Mouse (Mus musculus) granulocyte monocyte progenitor cell, adult 5-6 weeks (primary cell): Measurements from ENCODE around the gene Sympk. TPM values are rescaled to one million over a fixed set of nuclear protein-coding genes. Genes with fewer than 3 reads are reported as not detected.

Experiments used
- ATAC-seq: replicated peaks from 2 replicates; pipeline ENCODE4 v1.8.0; 2016; ENCODE audit warnings: mild to moderate bottlenecking, moderate TSS enrichment, inconsistent platforms; ENCODE audit not compliant: poor library complexity, severe bottlenecking
- total RNA-seq, 2 experiments: library from RNA; stranded (forward) in 1 of 2; stranded (reverse) in 1 of 2; fragments of 200-712, 200-1000 nt in 1 of 2; fragments of >200 nt in 1 of 2; fragmentation: Nextera tagmentation in 1 of 2; gene quantifications; 2 replicates each; pipeline ENCODE4 v1.2.3; 2014 to 2017

The Sympk gene
- total RNA-seq, 2 experiments from 2014 or later = 46.7 to 79.9 TPM

DNA sequence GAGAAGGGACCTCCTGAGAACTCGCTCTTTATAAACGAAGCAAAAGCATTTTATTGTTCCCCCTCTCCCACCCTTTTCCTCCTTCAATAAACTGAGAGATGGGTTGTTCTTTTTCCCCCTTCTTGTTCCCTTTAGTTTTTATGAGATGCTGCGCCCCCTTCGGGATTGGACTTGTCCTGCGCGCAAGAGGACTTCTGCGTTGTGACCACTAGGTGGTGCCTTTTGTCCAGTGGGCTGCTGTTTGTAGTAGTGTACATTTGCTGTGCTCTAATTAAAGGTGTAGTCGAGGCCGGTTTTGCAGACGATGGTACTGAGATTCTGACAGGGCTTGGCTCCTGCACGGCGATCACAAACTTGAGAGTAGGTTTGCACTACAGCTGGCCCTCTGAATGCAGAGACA lies 17.7 kb upstream of the Sympk start:
- peak; percentile 41 for ATAC-seq

DNA sequence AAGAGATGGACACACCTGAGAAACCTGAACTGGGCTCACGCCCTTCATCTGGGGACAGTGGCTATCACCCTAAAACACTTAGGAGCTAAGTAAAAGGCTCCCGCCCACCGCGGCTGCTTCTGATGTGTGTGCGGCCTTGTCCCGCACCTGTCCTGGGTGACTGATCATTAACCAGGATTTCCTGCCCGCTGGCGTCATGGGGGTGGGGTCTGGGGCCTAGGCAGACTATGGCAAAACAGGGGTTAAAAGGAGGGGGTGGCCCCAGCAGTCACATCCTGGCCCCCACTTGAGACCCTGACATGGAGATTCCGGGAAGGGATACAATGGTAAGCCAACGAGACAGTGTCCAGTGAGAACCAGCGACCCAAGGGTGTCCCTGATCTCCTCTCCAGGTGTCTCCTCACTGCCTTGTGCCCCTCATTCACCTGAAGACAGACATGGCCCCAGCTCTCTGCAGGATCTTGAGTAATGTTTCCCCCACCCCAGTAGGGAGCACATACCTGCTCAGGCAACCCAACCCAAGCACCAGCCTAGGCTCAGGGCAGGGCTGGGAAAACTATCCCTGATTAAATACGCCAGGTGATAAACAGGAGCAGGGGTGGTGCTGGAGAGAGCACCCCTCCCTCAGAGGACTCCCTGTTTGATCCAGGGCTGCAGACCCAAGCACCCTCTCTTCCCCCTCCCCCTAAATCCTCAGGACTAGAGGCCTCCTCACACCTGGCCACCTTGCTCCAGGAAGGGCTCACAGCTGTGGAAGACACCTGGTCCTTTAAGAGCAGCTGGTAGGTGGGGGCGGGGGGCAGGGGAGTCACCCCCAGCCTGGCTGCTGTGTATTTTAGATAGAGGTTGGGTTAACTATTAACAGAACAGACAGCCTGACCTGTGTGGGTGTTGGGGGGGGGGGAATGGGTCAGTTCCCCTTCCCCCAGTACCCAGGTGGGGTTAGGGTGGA lies 16.9 kb upstream of the Sympk start:
- ATAC-seq = no peak

DNA sequence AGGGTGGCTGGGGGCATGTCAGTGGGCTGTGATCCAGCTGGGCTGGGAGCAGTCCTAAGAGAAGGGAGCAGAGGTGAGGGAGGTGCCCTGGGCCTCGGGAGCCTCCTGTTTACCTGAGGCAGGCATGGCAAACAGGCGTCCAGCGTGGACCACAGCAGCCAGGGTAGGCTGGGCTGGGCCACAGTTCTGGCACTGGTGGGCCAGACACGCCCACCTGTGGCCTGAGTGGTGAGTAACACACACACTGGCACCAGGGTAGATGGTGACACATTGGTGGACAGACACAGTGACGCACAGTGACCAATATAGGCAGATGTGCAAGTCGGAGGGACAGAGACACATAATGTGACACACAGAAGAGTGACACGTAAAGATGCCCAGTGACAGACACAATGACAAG lies 13.6 kb upstream of the Sympk start:
- no peak for ATAC-seq

DNA sequence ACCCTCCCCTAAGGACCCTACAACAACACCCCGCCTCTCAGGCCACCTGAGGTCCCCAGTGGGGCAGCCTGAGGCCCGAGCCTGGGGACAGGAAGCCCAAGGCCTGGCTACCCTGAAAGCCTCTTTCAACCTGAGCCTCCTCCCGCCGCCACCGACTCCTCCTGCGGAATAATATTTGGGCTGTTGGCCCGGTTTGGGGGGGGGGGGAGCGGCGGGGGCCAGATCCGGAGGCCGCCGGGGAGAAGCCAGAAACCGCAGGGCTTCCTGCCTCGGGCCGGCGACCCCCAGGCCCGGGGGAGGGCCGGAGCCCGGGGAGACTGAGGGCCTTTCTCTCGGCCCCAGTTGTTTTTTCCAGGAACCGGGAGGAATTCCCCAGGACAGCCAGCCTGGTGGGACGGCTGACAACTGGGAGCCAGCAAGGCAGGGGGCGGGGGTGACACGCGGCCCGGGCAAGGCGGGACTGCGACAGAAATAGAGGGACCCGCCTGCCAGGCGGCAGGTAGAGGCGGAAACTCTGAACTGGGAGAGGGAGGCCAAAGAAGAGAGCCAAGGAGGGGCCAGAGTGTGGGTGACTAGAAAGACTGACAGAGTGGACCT lies 12.1 kb upstream of the Sympk start:
- ATAC-seq = peak; percentile 36

DNA sequence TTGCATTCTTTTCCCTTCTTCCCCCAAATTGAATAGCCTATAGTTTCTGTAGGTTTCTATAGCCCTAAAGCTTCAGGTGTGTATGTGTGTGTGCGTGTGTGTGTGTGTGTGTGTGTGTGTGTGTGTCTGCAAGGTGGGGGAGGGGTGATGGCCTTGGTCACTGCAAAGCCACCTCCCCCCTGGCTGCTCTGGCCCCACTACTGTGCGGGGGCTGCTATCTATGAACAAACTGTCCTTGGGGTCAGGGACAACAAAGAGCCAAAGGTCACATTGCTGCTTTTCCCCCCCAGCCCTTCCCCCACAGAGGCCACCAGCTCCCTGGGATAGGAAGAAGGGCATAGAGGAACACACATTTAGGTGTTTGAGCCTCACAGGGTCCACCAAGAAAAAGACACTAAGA lies 11.3 kb upstream of the Sympk start:
- ATAC-seq = no peak

DNA sequence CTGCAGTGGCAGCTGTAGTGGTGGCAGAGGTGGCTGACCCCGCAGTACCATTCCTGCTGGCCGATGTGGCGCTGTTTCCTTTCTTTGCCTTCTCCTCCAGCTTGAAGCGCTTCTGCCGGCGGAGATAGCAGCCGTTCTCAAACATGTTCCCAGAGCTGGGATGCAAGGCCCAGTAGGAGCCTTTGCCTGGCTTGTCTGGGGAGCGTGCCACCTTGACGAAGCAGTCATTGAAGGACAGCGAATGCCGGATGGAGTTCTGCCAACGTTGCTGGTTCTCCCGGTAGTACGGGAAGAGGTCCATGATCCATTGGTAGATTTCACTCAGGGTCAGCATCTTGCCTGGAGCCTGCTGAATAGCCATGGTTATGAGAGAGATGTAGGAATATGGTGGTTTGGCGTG lies 9.7 kb upstream of the Sympk start:
- no peak for ATAC-seq

DNA sequence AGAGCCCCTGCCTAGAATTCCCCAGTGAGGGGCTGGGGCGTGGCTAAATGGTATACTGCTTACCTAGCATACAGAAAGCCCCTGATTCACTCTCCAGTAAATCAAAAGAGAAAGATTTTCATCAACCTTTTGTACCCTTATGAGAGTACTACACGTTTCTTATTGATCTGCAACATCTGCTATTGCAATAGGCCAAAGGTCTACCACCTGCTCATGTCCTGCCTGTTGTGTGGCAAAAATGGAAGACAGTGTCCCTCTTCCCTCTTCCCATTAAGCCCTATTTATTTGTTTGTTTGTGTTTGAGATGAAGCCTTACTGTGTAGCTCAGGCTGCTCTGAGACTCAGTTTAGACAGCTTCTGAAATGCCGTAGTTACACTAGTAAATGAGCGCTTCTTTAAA lies 8.1 kb upstream of the Sympk start:
- no peak for ATAC-seq

DNA sequence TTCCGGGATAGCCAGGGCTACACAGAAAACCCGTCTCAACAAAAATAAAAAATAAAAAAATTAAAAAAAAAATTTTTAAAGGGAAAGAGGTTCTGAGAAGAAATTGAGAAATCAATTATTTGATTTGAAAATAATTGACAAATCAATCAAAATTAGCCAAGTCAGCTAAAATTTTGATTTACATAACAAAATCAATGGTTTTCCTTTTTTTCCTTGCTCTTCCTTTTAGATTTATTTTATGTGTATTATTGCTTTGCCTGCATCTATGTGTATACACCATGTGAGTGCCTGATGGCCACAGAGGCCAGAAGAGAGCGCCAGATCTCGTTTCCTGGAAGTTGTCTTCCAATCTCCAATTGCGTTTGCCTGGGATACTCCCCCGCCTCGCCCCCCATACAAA lies 6.3 kb upstream of the Sympk start:
- no peak for ATAC-seq

DNA sequence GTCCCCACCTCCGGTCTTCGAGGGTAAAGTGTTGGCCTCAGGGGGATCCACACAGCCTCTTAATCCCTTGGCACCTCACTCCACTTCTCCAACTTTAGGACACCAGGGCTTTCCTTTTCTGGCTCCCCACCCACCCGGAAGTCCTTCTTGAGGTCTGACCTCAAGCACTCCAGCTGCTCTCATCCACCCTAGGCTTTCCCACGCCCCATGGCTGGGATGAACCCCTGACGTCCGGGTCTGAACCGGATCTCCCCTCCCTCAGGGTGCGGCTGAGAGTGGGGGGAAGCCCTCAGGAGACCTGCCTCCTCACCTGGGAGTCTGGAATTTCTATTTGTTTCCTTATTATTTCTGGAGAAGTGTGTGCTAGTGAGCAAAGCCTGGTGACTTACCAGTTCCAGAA lies 3.1 kb upstream of the Sympk start:
- no peak for ATAC-seq

DNA sequence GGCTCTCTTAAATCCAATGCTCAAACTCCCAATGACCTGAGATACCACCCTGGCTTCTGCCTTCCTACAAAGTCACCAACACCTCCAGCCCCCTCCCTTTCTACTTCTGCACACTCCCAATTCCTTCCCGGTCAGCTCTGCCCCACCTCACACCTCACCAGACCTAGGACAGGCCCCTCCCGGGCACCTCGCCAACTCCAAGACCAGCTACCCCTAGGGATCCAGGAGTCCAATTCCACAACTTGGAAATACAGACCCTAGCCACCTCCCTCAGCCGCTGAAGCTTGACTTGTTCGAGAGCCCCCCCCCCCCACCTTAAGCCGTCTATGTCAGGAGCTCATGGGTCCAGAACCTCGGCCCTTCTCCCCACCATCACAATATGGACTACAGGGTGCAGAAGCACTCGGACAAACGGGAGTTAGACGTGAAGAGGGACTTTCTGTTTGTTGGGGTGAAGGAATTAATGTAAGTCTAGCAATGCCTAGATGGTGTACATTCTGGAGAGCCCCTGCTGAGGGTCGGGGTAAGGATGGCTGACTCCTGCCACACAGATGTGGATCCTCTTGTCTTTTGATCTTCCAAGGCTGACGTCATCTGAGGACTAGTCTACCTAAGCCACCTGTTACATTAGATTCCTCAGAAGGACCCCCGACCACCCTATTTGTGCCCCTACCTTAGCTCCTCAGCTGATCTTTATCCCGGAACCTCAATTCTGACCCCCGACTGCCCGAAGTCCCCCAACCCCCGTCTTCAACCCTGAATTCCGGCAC lies 1.8 kb upstream of the Sympk start:
- ATAC-seq = no peak

DNA sequence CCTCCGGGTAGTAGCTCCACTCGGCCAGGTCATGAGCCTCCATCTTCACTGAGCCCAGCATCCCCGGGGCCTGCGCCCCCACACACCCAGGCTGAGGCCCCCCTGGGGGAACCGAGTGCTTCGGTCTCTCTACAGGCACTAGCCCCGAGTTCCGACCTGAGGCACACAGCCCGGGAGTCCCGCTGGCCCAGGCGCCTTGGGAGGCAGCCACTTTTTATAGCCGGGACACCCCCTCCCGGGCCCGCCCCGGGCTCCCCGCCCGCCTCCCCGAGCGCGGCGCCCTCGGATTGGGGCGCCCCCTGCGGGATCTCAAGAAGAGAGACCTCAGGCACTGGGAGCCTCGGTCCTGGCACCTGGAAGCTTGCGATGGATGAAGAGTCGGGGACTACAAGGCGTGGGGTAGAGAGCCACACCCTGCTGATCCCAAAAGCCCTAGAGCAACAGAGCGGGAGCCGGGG lies 791 bp upstream of the Sympk start, which contains the start of gene Foxa3:
Gene Foxa3 (minus strand): TSS at position 182 of the 458 bp plus-strand sequence.
- peak; percentile 12 for ATAC-seq

DNA sequence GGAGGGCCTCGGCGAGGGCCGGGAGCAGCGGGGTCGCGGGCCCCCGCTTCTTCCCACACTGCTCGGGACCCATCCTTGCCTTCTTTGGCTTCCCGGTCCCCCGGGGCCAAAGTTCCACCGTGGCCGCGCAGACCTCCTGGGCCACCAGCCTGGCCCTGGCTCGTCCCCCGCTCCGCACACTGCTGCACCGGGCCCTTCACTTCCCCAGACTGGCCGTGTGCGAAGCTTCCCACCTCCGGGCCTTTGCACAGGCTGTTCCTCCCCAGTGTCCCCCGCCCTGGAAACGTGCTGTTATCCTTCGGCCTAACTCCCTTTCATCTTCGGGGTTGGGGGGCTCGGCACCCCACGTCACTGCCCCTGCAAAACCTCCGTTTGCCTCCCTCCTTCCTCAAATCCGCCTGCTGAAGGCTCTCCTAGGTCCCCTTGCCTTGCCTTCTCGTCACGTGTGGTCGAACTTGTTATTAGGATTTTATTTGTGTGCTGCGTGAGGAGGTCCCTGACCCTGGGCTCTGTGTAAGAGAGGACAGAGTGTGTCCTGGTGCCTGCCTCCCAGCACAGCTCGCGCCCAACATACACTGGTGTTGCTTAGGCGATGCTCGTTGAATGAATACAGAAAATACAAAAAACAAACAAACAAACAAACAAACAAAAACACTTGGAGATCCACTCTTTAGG lies 541 bp downstream of the Sympk start:
- peak; percentile 17 for ATAC-seq

DNA sequence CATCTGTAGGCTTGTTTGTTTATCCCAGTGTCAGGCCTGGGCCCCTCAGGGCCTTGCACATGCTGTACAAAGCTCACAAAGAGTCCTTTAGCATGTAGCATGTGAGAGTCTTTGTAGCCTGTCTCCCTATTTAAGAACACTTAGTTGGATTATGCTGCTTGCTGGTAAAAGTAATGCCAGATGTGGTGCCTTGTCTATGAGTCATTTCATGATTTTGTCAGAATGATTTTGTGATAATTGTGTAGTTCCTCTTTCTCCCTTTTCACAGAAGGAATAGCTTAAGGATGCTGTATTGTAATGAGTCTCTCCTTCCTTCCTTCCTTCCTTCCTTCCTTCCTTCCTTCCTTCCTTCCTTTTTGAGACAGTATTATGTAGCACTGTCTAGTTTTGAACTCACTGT lies 3.9 kb downstream of the Sympk start:
- ATAC-seq = peak; percentile 20; the same call in 1 of the 2 replicates

DNA sequence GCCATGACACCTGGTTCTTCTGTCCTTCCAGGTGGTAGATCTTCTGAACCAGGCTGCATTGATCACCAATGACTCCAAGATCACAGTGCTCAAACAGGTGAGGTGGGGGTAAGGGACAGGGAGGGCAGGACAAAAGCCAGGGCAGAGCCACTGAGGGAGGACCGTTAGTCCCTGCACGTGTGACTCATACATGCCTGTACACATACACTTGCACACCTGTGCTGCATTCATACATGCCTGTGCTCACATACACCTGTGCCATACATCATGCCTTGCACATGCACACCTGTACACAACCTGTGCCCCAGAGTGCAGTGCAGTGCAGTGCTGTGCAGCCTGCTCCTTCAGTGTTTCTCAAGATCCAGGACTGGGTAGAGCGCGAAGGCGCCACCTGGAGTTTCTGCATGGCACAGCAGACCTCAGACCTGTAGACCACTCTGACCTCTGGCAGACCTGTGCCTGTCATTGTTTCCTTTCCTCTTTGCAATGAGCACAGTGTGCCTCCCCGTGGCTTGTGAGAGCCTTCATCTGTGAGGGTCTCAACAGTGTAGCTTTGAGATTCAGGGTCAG lies 5.0 kb downstream of the Sympk start:
- peak; percentile 72 for ATAC-seq

DNA sequence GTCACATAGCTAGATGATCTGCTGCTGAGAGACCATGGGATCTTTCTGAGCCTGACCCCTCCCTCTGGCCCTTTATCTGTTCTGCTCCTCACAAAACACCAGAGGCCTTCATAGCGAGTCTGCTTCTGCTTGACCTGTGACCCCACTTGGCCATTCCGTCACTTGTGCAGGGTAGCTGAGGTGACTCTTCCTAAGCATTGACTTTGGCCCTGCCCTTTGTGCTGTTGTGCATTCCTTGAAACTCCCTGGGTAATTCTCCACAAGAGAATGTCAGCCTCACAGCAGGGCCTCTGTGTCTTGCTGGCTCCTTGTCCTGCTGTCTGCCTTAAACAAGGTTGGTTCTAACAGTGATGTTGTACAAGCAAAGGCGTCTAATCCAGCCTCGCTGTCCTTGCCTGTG lies 7.5 kb downstream of the Sympk start:
- no peak for ATAC-seq

DNA sequence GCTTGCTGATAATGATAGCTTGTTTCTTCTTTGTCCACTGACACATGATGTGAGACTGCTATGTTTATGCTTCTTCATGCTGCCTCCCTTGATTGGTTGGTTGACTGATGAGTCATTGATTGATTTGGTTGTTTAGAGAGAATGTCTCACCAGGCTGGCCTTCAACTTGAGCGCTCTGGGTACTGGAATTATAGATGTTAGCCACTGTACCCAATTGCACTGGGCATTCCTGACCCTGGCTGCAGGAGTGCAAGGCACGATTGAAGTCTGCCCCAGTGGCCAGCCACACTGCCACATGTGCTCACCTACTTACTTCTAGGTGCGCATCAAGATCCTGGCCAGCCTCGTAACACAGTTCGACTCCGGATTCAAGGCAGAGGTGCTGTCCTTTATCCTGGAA lies 20.4 kb downstream of the Sympk start:
- no peak for ATAC-seq

DNA sequence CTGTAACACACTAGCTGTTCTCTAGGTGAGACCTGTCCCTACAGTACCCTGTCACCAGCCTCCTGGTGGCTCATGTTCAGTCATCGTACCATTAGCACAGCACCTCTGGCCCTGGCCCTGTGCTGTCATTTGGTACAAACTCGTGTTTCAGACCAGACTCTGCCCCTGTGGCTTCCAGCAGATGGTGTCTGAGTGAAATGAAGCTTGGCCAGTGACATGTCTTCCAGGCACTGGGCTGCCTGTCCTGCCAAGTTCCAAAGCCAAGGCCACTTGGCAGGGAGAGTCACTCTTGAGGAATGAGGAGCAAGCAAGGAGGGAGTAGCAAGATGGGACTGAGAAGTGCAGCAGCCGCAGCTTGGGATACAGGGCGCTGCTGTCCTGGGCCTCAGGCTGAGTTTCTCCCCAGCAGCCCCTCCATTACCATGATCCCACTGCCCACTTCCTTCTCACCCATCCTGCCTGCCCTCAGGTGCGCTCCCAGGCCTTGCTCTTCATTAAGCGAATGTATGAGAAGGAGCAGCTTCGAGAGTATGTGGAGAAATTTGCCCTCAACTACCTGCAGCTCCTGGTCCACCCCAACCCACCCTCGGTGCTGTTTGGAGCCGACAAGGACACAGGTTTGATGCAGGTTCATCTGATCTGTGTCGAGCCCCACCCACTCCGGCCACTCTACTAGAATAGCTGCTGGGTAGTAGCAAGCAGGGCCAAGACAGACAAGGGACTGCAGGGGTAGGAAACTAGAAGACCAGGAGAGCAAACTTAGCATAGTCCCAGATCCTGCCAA lies 22.3 kb downstream of the Sympk start:
- ATAC-seq = no peak

DNA sequence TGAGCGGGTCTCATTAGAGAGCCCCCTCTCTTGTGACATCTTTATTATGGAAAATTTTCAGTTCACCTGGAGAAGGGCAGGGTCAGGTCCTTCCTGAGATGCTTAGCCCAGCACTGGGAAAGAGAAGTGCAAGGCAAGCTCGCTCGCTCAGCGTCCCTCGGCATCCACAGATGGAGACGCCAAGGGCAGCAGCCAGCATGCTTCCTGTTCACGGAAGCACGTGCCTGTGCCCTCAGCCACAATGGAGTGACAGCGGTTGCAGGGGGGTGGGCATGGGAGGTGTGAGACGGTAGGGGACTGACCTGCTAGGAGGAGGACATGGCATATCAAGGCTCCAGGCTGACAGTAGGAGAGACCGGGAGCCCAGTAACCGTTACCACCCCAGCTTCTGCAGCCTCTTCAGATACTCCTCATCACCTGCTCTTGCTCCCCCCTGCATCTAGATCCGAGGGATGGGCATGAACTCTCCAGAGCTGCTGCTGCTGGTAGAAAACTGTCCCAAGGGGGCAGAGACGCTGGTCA lies 23.9 kb downstream of the Sympk start:
- no peak for ATAC-seq

DNA sequence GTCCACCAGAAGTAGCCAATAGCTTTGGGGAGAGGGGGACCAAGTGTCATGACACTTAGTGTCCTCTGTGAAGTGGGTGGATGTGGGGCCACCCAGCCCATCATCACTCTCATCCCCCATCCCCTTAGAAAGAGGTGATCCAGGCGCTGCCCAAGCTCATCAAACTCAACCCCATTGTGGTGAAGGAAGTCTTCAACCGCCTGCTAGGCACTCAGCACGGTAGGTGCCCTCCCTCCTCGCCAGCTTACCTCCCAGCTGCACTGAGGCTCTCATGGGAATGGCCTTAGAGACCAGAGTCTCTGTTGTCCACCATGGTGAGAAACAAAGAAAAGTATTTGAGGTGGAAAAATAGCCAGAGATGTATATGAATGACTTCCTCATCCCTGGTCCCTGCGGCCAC lies 25.1 kb downstream of the Sympk start:
- no peak for ATAC-seq
